In genomic region chr12:83910451-83910850, GRCm38 (mm10) we compare ENCODE assay signal across 23 mouse cellular contexts. TPM values are rescaled to one million over a fixed set of nuclear protein-coding genes. Genes with fewer than 3 reads are reported as not detected.
DNase-seq lines count a peak whose midpoint lies in the region; ATAC-seq and TF ChIP-seq lines count a peak whose summit lies in the region.
"Had no signal": no experiment of that assay in that cellular context is flagged by ENCODE, and none has a peak within 500 bp of the region (broad histone marks: within the 10 kb centered on the region; RNA-seq: fewer than 3 reads in every experiment).

No protein-coding gene starts in this region.

- no peaks in the 10 kb centered on the region for H3K36me3 ChIP-seq in heart, embryonic 11.5 days (ENCODE audit: control insufficient read depth, insufficient read depth, low read length)
- peaks cover 13% of the 10 kb centered on the region for H3K36me3 ChIP-seq in heart, adult 2 months (ENCODE audit: control insufficient read depth, insufficient read depth, low read length)
- no peaks in the 10 kb centered on the region for H3K36me3 ChIP-seq in kidney, adult 2 months (ENCODE audit: control insufficient read depth, insufficient read depth, low read length)
- no peaks in the 10 kb centered on the region for H3K36me3 ChIP-seq in intestine, postnatal 0 days (ENCODE audit: control insufficient read depth, insufficient read depth)
- H3K36me3 ChIP-seq in liver, postnatal 0 days (replicated peaks; ENCODE audit: insufficient read depth, low read length): peaks cover 4% of the 10 kb centered on the region; the same call in 1 of the 2 replicates
- H3K36me3 ChIP-seq in forebrain, embryonic 13.5 days (ENCODE audit: poor library complexity, severe bottlenecking): 0 out of 2 replicates have a peak, but pooled peaks cover 4% of the 10 kb centered on the region
- H3K36me3 ChIP-seq: forebrain, embryonic 12.5 days; heart, embryonic 15.5 days; hindbrain, embryonic 15.5 days; limb, embryonic 15.5 days; neural tube, embryonic 15.5 days; stomach, embryonic 15.5 days had no signal

- H3K27ac ChIP-seq in heart, embryonic 11.5 days (ENCODE audit: low read depth, low read length): 0 out of 2 replicates have a peak overlapping the region, but pooled peaks have one; percentile 31
- H3K27ac ChIP-seq in heart, adult 2 months: no peak overlapping the region
- no peak overlapping the region for H3K27ac ChIP-seq in kidney, adult 2 months (ENCODE audit: insufficient read depth, low read depth, low read length)
- peak overlapping the region; percentile 69; the same call in 1 of the 2 replicates for H3K27ac ChIP-seq in intestine, postnatal 0 days (ENCODE audit: low read depth, low read length)
- peak overlapping the region; percentile 62 for H3K27ac ChIP-seq in liver, postnatal 0 days (ENCODE audit: low read depth)
- H3K27ac ChIP-seq in forebrain, embryonic 13.5 days: no peak overlapping the region
- H3K27ac ChIP-seq: forebrain, embryonic 12.5 days; heart, embryonic 15.5 days; hindbrain, embryonic 15.5 days; limb, embryonic 15.5 days; neural tube, embryonic 15.5 days; stomach, embryonic 15.5 days had no signal

- no peaks in the 10 kb centered on the region for H3K4me1 ChIP-seq in heart, embryonic 11.5 days (ENCODE audit: control insufficient read depth, insufficient read depth, low read length)
- H3K4me1 ChIP-seq in heart, adult 2 months (ENCODE audit: control insufficient read depth, insufficient read depth, low read length): peaks cover 3% of the 10 kb centered on the region
- peaks cover 15% of the 10 kb centered on the region for H3K4me1 ChIP-seq in kidney, adult 2 months (ENCODE audit: control insufficient read depth, insufficient read depth, low read length)
- H3K4me1 ChIP-seq in intestine, postnatal 0 days (replicated peaks; ENCODE audit: control insufficient read depth, insufficient read depth, low read length): 0 out of 2 replicates have a peak, but pooled peaks cover 2% of the 10 kb centered on the region
- peaks cover 18% of the 10 kb centered on the region for H3K4me1 ChIP-seq in liver, postnatal 0 days (ENCODE audit: insufficient read depth)
- no peaks in the 10 kb centered on the region for H3K4me1 ChIP-seq in forebrain, embryonic 13.5 days
- H3K4me1 ChIP-seq: forebrain, embryonic 12.5 days; hindbrain, embryonic 15.5 days; neural tube, embryonic 15.5 days; stomach, embryonic 15.5 days had no signal

- H3K4me3 ChIP-seq in heart, embryonic 11.5 days (ENCODE audit: low read depth, low read length): no peak overlapping the region
- no peak overlapping the region for H3K4me3 ChIP-seq in heart, adult 2 months
- H3K4me3 ChIP-seq in kidney, adult 2 months (ENCODE audit: insufficient read depth, low read depth, low read length): no peak overlapping the region
- H3K4me3 ChIP-seq in intestine, postnatal 0 days (ENCODE audit: low read depth, low read length): no peak overlapping the region
- no peak overlapping the region for H3K4me3 ChIP-seq in liver, postnatal 0 days (ENCODE audit: low read depth, low read length)
- H3K4me3 ChIP-seq in forebrain, embryonic 13.5 days: no peak overlapping the region
- H3K4me3 ChIP-seq: forebrain, embryonic 12.5 days; heart, embryonic 15.5 days; hindbrain, embryonic 15.5 days; limb, embryonic 15.5 days; megakaryocyte, embryonic 14.5 days; neural tube, embryonic 15.5 days; stomach, embryonic 15.5 days had no signal

- TF ChIP-seq CTCF in heart, adult 2 months (IDR thresholded peaks at IDR 0.05): no peak
- no peak for TF ChIP-seq CTCF in kidney, adult 2 months (conservative IDR thresholded peaks at IDR 0.05; ENCODE audit: insufficient read depth, insufficient read length, low read depth, low read length)
- TF ChIP-seq CTCF in intestine, postnatal 0 days (IDR thresholded peaks at IDR 0.05; ENCODE audit: low read depth): no peak
- no peak for TF ChIP-seq CTCF in liver, postnatal 0 days (IDR thresholded peaks at IDR 0.05; ENCODE audit: low read depth)

- H3K4me2 ChIP-seq in heart, embryonic 11.5 days: no peak overlapping the region
- H3K4me2 ChIP-seq in intestine, postnatal 0 days (replicated peaks; ENCODE audit: low read depth): no peak overlapping the region
- no peak overlapping the region for H3K4me2 ChIP-seq in liver, postnatal 0 days (ENCODE audit: low read depth, low read length)
- no peak overlapping the region for H3K4me2 ChIP-seq in forebrain, embryonic 13.5 days
- H3K4me2 ChIP-seq: forebrain, embryonic 12.5 days; heart, embryonic 15.5 days; hindbrain, embryonic 15.5 days; limb, embryonic 15.5 days; neural tube, embryonic 15.5 days; stomach, embryonic 15.5 days had no signal

- no peak for TF ChIP-seq POLR2A in heart, adult 2 months (IDR thresholded peaks at IDR 0.05; ENCODE audit: insufficient read depth, low read depth, low read length)
- no peak for TF ChIP-seq POLR2A in kidney, adult 2 months (IDR thresholded peaks at IDR 0.05; ENCODE audit: low read depth, low read length)

- WGBS in heart, embryonic 11.5 days (ENCODE audit: insufficient replicate concordance): 78% methylated on average over 2 of the region's 2 CpGs
- 45% methylated on average over 2 of the region's 2 CpGs for WGBS in heart, adult 2 months
- 41% methylated on average over 2 of the region's 2 CpGs for WGBS in kidney, adult 2 months
- WGBS in intestine, postnatal 0 days: 29% methylated on average over 2 of the region's 2 CpGs
- WGBS in liver, postnatal 0 days (ENCODE audit: insufficient replicate concordance): 71% methylated on average over 2 of the region's 2 CpGs
- WGBS in forebrain, embryonic 13.5 days: 90% methylated on average over 2 of the region's 2 CpGs

- H3K9me3 ChIP-seq in heart, embryonic 11.5 days (replicated peaks; ENCODE audit: control insufficient read depth, low read length): no peaks in the 10 kb centered on the region
- no peaks in the 10 kb centered on the region for H3K9me3 ChIP-seq in intestine, postnatal 0 days (ENCODE audit: control insufficient read depth)
- no peaks in the 10 kb centered on the region for H3K9me3 ChIP-seq in liver, postnatal 0 days (ENCODE audit: low read length)
- H3K9me3 ChIP-seq in forebrain, embryonic 13.5 days (replicated peaks): no peaks in the 10 kb centered on the region
- H3K9me3 ChIP-seq: forebrain, embryonic 12.5 days; G1E; heart, embryonic 15.5 days; hindbrain, embryonic 15.5 days; limb, embryonic 15.5 days; megakaryocyte, embryonic 14.5 days; neural tube, embryonic 15.5 days; stomach, embryonic 15.5 days had no signal

- no peak for TF ChIP-seq EP300 in heart, adult 2 months (IDR thresholded peaks at IDR 0.05; ENCODE audit: insufficient read depth, low read depth, low read length)
- TF ChIP-seq EP300 in liver, postnatal 0 days (IDR thresholded peaks at IDR 0.05; ENCODE audit: low read depth): no peak

- peaks cover 4% of the 10 kb centered on the region; the same call in 1 of the 2 replicates for H3K79me2 ChIP-seq in heart, adult 2 months (replicated peaks; ENCODE audit: control insufficient read depth, insufficient read depth, low read length)

- intact Hi-C loops in heart, adult 2 months (cut with DNase I): no loop called here

- no peak for ATAC-seq in heart, embryonic 11.5 days (replicated peaks; ENCODE audit: insufficient number of reproducible peaks, low FRiP score, low TSS enrichment)
- ATAC-seq in intestine, postnatal 0 days: peak; percentile 94
- ATAC-seq in liver, postnatal 0 days: peak; percentile 88
- no peak for ATAC-seq in forebrain, embryonic 13.5 days
- ATAC-seq: activated CD4-positive, CD25-positive, alpha-beta regulatory T cell, adult 4 months; midbrain, embryonic 16.5 days had no signal

- DNase-seq in heart, adult 2 months: no peak
- peak; percentile 56 for DNase-seq in kidney, adult 2 months
- DNase-seq in kidney, postnatal 10 days: no peak
- DNase-seq in liver, postnatal 0 days: no peak
- DNase-seq in cerebellum, adult 18-20 months: no peak
- DNase-seq: adrenal gland, postnatal 10 days; cerebellum, adult 9-11 months; kidney, adult 18-20 months; right cerebral cortex, postnatal 14 days; thymus, adult 2 months had no signal

- H3K9ac ChIP-seq in heart, embryonic 11.5 days (ENCODE audit: low read depth, low read length): no peak overlapping the region
- H3K9ac ChIP-seq in heart, adult 2 months (ENCODE audit: low read depth, low read length): no peak overlapping the region
- no peak overlapping the region for H3K9ac ChIP-seq in intestine, postnatal 0 days (ENCODE audit: low read depth, low read length)
- no peak overlapping the region for H3K9ac ChIP-seq in liver, postnatal 0 days (replicated peaks)
- H3K9ac ChIP-seq in forebrain, embryonic 13.5 days: no peak overlapping the region
- H3K9ac ChIP-seq: forebrain, embryonic 12.5 days; heart, embryonic 15.5 days; hindbrain, embryonic 15.5 days; limb, embryonic 15.5 days; neural tube, embryonic 15.5 days; stomach, embryonic 15.5 days had no signal

- no peaks in the 10 kb centered on the region for H3K27me3 ChIP-seq in heart, embryonic 11.5 days (ENCODE audit: control insufficient read depth, insufficient read depth, low read length)
- no peaks in the 10 kb centered on the region for H3K27me3 ChIP-seq in heart, adult 2 months (ENCODE audit: control insufficient read depth, insufficient read depth, low read length)
- H3K27me3 ChIP-seq in kidney, adult 2 months (replicated peaks; ENCODE audit: control insufficient read depth, insufficient read depth, low read length): no peaks in the 10 kb centered on the region
- H3K27me3 ChIP-seq in intestine, postnatal 0 days (replicated peaks; ENCODE audit: control insufficient read depth, insufficient read depth, low read length): no peaks in the 10 kb centered on the region
- no peaks in the 10 kb centered on the region for H3K27me3 ChIP-seq in liver, postnatal 0 days (ENCODE audit: insufficient read depth, low read length)
- no peaks in the 10 kb centered on the region for H3K27me3 ChIP-seq in forebrain, embryonic 13.5 days
- H3K27me3 ChIP-seq: forebrain, embryonic 12.5 days; heart, embryonic 15.5 days; hindbrain, embryonic 15.5 days; limb, embryonic 15.5 days; megakaryocyte, embryonic 14.5 days; neural tube, embryonic 15.5 days; stomach, embryonic 15.5 days had no signal

RNA-seq across cellular contexts. Expression of gene Numb, which starts 11.3 kb away (rescaled TPM):
- 34.3 and 41.7 TPM in 2 replicates for polyA plus RNA-seq in heart, embryonic 11.5 days (2014; fragmentation: Nextera tagmentation; extraction: Ambion mirVana)
- 10 to 100 TPM; 31.6 to 32.3 TPM for total RNA-seq in heart, adult 2 months (2021)
- polyA plus RNA-seq in heart, adult 2 months (2012; rRNA removed): 31.1 and 38.1 TPM in 2 replicates
- 63.7 and 76.5 TPM in 2 replicates for polyA plus RNA-seq in kidney, adult 2 months (2012; rRNA removed)
- polyA plus RNA-seq in intestine, postnatal 0 days (2015; fragmentation: Nextera tagmentation; extraction: Ambion mirVana): 28.9 and 34.4 TPM in 2 replicates
- polyA plus RNA-seq in liver, postnatal 0 days (2015; fragmentation: Nextera tagmentation; extraction: Ambion mirVana): 13.0 and 14.5 TPM in 2 replicates
- 23.2 and 26.2 TPM in 2 replicates for polyA plus RNA-seq in forebrain, embryonic 13.5 days (2015; fragmentation: Nextera tagmentation; extraction: Ambion mirVana)

RNA-seq across cellular contexts. Expression of gene Riox1, which starts 40.0 kb away (rescaled TPM):
- 9.6 and 10.4 TPM in 2 replicates for polyA plus RNA-seq in heart, embryonic 11.5 days (2014; fragmentation: Nextera tagmentation; extraction: Ambion mirVana)
- total RNA-seq in heart, adult 2 months (2021): 1 to 10 TPM; 4.4 to 4.7 TPM
- polyA plus RNA-seq in heart, adult 2 months (2012; rRNA removed): 2.8 and 3.4 TPM in 2 replicates
- polyA plus RNA-seq in kidney, adult 2 months (2012; rRNA removed): 5.7 and 7.4 TPM in 2 replicates
- 11.4 and 12.4 TPM in 2 replicates for polyA plus RNA-seq in intestine, postnatal 0 days (2015; fragmentation: Nextera tagmentation; extraction: Ambion mirVana)
- 6.2 and 8.1 TPM in 2 replicates for polyA plus RNA-seq in liver, postnatal 0 days (2015; fragmentation: Nextera tagmentation; extraction: Ambion mirVana)
- 8.6 and 9.4 TPM in 2 replicates for polyA plus RNA-seq in forebrain, embryonic 13.5 days (2015; fragmentation: Nextera tagmentation; extraction: Ambion mirVana)

Comparison
In these comparisons a context has a peak if more than half of its experiments do, and no peak if none do; other contexts are left out.
1. H3K27ac ChIP-seq: peak in heart, embryonic 11.5 days (single experiment), intestine, postnatal 0 days (single experiment) and liver, postnatal 0 days (single experiment); none in heart, adult 2 months (single experiment), kidney, adult 2 months (single experiment) and forebrain, embryonic 13.5 days (single experiment).
2. ATAC-seq: peak in intestine, postnatal 0 days (single experiment) and liver, postnatal 0 days (single experiment); none in heart, embryonic 11.5 days (single experiment) and forebrain, embryonic 13.5 days (single experiment).